Mouse (Mus musculus): Measurements from ENCODE around the gene Chd3. TPM values are rescaled to one million over a fixed set of nuclear protein-coding genes. Genes with fewer than 3 reads are reported as not detected.

Chd3 gene
- total RNA-seq, 2 experiments from 2014 or later: 75.3 to 76.7 TPM

GRCm38 (mm10) chr11:69389531-69390399 lies 20.6 kb upstream of the Chd3 start:
- DNase-seq: peak; percentile 45

DNA sequence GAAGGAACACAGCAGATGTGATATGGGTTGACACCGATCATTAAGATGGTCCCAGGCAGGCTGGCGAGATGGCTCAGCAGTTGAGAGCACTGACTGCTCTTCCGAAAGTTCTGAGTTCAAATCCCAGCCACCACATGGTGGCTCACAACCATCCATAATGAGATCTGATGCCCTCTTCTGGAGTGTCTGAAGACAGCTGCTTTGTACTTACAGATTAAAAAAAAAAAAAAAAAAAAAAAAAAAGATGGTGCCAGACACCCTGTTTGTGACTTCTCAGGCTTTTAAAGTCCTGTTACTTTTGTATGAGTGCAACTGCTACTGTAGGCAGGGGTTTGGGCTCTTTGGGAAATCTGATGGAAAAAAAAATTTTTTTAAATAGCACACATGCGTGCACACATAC lies 19.5 kb upstream of the Chd3 start:
- DNase-seq: no peak

DNA sequence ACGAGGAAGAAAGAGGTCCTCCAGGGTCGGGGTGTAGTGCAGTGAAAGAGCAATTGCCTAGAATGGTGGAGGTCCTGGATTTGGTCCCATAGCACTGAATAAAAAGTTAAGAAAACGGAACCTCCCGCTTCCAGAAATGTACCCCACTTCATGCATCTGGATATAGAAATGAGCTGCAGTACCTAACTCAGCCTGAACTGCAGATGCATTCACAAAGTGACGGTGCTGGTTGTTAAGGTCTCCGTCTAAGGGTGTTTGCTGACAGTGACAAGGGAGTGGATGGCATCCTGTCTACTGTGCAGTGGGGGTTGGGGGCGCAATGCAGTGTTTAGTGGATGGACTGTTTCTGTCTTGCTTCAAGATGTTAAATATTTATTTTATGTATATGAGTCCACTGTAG lies 17.6 kb upstream of the Chd3 start:
- no peak for DNase-seq

DNA sequence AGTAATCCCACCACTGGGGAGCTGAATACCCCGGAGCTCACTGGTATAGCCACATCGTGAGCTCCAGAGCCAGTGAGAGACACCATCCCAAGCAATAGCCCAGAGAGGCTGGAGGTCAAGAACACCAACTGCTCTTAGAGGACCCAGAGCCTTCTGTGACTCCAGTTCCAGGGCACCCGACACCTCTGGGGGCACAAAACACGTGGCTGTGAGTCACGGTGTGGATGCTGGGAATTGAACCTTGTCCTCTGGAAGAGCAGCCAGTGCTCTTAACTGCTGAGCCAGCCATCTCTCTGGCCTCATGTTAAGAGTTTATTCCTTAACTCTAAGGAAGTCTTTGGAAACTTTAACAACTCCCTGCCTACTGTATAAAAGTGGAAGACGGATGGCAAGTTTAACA lies 15.8 kb upstream of the Chd3 start:
- no peak for DNase-seq

DNA sequence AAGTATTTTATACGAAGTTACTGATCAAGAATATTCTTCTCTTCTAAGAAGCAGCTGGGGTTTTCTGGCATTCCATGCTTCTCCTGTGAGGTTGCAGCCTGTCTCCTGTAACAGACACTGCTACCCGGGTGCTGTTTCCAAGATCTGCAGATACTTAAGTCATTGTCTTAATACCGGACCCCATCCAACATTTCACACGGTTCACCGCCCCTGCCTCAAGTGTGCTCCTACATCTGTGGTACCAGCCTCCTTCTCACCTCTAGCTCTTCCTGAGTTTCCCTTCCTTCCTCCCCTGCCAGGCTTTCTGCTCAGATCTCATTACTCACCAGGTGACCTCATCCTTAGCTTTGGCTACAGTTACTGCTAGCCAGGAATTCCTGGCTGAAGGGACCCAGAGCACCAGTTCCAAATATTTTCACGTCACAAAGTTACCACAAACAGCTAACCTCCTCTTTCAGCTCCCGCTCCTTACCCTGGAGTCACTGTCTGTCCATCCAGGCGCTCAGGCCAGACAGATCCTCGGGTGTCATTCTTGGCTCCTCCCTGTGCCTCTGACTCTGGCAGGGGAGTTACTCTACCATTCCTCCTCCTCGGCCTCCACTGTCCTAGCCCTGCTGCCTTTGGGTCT lies 13.4 kb upstream of the Chd3 start:
- DNase-seq: no peak

DNA sequence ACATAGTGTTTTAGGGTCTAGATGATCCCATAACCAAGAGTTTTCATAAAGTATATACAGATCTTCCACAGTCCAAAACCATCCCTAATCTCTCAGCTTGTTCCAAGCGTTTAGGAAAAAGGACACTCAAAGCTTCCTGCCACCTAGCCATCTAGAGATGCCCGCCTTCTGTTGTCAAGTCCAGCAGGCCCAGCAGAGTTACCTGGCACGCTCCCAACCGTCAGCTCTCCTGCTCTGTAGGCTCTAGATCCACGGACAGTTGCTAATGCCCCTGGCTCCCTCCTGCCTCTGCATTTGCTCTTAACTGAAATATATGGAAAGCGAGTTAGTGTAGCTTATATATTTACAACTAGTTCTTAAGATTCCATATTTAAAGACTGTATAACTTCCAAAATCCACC lies 12.2 kb upstream of the Chd3 start:
- no peak for DNase-seq

DNA sequence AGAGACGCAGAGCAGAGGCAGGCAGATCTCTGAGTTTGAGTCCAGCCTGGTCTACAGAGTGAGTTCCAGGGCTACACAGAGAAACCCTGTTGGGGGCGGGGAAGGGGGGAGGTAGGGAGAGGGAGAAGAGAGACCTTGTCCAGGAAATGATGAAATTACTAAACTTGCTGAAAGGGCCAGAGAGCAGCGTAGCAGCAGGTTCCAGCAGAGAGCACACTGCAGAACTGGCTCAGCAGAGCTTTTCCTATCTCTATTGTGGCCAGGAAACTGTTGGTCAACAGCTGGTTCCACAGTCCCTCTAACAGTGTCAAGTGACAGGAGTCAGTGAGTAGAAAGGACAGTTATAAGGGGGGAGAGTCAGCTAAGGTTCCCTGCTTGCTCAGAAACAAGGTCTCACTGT lies 10.4 kb upstream of the Chd3 start:
- DNase-seq: no peak

GRCm38 (mm10) chr11:69377766-69378165 lies 8.6 kb upstream of the Chd3 start:
- no peak for DNase-seq

- DNase-seq: no peak
Observed at GRCm38 (mm10) chr11:69375646-69376045, 6.4 kb upstream of the Chd3 start.

- DNase-seq: no peak
Observed at GRCm38 (mm10) chr11:69373223-69373965, 4.2 kb upstream of the Chd3 start.

DNA sequence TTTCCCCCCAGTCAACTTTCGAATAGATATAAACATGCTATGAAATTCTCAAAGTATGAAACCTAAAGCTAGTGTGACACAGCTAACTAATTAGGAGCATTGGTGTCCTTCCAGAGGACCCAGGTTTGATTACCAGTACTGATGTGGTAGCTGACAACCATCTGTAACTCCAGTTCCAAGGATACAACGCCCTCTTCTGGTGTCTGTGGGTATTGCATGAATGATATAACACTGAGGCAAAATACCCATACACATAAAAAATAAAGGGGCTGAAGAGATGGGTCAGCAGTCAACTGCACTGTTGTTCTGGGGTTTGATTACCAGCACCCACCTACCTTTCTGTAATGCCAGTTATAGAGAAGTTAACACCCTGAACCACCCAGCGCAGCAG lies 3.6 kb upstream of the Chd3 start:
- DNase-seq: peak; percentile 30

- DNase-seq: no peak
Observed at GRCm38 (mm10) chr11:69372056-69372779, 3.0 kb upstream of the Chd3 start.

GRCm38 (mm10) chr11:69371601-69372000 lies 2.4 kb upstream of the Chd3 start:
- DNase-seq: no peak

GRCm38 (mm10) chr11:69370817-69371215 lies 1.6 kb upstream of the Chd3 start:
- DNase-seq: no peak

DNA sequence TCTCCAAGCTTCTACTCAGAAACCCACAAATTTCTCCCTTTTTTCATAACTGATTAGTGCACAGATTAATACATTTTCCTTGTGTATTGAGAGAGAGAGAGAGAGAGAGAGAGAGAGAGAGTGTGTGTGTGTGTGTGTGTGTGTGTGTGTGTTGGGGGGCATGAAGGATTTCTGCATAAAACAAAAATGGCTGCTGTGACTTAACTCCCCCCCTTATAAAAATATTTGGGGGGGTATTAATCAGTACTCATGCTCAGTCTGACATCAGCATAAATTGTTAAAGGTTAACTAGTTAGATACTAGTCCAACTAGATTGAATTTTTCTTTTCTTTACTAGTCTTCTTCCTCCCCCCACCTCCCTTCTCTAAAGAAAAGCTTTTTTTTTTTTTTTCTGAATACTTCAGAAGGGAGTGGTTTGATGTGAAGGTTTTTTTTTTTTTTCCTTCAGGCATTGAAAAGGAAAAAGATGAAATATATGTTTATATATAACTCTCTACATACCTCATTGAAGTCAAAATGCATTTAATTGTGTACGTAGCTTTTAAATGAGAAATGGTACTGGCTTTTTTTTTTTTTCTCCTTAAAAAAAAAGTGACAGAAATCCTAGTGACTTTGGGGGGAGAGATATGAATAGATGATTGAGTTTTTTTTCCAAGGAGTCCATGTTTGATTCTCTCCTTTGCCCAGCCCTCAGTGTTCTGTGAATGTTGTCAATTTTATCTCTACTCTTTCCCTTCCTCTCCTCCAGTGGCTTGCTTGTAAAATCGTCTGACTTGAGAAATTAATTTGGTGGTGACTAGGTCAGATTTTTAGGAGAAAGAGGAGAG lies 997 bp upstream of the Chd3 start:
- no peak for DNase-seq

DNA sequence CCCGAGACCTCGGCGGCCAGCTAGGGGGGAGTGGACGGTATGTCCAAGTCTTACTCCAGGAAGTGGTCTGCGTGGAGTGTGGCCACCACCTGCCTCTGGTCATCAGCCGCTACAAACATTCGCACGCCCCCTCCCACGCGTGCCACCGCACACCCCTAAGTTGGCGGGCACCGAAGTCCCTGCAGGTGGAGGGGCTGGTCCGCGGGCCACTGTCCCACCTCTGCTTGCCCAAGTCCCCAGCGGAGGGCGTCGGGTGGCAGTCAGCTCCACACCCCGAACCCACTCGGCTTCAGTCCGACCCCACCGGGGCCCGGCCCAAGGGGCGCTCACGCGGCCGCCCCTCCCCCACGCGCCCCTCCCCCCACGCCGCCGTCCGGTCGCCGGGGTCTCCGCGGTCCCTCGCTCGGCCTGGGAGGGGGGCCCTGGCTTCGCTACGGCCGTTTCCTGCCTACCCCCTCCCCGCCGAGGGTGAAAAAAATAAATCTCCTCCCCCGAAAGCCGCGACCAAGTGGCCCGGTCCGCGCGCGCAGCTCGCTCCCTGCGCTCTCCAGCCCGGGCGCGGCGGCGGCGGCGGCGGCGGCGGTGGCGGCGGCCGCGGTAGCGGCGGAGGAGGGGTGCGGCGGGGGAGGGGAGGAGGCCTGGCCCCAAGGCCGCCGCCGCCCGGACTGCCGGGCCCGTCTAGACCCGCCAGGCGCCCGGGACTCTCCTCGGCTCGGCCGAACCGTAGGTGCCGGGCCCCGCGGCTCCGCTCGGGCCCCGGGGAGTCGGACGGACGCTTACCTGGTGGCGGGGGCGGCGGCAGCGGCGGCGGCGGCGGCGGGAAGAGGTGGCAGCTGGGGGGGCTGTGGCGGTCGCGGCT lies 621 bp downstream of the Chd3 start:
- DNase-seq: peak; percentile 53

DNA sequence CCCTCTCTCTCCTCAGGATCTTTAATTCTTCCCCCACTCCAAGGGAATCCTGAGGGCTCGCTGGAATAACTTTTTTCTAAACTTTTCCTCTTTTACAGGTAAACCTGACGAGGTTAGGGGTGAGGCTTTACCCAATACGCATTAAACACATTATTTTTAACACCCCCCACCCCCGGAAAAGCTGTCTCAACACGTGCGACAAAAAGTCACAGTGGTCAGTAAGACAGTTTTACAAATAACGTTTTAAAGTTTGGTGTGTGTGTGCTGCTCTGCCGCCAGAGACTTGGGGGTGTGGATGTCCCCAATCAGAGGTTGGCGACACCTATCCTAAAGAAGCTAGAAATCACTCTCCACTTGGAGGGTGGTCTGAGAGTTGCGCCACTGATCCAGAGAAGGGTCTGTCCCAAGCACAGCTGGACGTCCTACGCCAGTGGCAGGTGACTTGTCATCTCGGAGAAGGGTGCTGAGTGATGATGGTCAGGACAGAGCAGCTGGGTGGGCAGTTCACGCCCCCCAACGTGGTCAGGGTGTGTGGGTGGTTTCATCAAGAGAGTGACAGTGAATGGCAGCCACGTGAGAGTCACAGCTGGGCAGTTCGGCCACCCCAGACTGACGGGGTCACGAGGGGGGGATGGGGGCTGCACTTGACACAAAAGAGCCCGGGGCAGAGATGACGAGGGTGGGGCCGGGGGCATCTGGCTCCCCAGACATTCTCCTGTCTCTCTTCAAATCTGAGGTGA lies 1.4 kb downstream of the Chd3 start:
- peak; percentile 50 for DNase-seq

- DNase-seq: no peak
Observed at GRCm38 (mm10) chr11:69366855-69367615, 2.2 kb downstream of the Chd3 start.

- peak; percentile 97 for DNase-seq
Observed at GRCm38 (mm10) chr11:69366157-69366854, 2.9 kb downstream of the Chd3 start.
